Mouse (Mus musculus) splenic B cell, adult 2 months (primary cell): Measurements from ENCODE around the gene Pkp4.

Source experiments
- DNase-seq: peaks from one replicate; pipeline ENCODE4 v3.0.0-alpha.2; 2011; ENCODE audit warnings: low read depth, low spot score
- H3K27me3 ChIP-seq: 2 replicates; pipeline ENCODE4 v1.6.1; 2012; ENCODE audit warnings: mild to moderate bottlenecking, low read length, moderate library complexity, mixed read lengths; ENCODE audit not compliant: control insufficient read depth, poor library complexity, insufficient read depth, severe bottlenecking
- H3K36me3 ChIP-seq: 2 replicates; pipeline ENCODE4 v1.6.1; 2012; ENCODE audit warnings: mild to moderate bottlenecking, low read length, moderate library complexity, mixed read lengths; ENCODE audit not compliant: control insufficient read depth, poor library complexity, insufficient read depth, severe bottlenecking

Pkp4 gene

DNA sequence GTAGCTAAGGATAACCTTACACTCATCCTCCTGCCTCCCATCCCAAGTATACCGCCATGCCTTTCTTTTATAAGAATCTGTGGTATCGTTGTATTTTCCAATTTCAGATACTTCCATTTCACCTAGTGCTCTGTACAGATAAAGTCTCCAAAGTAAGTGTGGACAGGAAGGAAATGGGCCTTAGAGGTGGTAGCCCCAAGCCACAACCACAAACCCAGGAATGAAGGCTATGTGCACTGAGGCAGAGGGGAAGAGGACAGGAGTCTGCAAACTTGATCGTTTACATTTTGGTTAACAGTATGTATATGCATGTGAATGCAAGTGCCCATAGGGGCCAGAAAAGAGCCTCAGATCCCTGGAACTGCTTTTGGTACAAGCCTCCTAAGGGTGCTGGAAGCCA, 139.2 kb downstream of the Pkp4 start:
- DNase-seq: no peak
- Histone ChIP-seq H3K36me3 (no peaks in the 10 kb centered on the region), H3K27me3 (no peaks in the 10 kb centered on the region; the same call in 1 of the 2 replicates)

DNA sequence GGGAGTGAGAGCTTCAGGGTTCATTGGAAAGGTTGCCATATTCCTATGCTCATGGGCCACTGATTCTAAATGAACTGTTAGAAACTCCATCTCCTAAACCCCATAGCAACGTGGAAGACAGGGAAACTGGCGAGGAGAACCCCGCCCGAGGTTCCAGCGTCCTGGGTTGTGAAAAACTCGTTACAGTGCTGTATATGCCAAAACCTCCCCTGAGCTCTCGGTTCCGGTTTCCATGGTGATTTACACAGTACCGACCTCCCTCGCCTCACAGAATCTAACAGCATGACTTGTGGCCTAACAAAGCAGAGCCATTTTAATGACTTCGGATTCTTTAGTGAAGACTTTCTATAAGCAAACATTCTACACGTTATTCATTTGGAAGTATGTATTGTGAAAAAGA, 141.0 kb downstream of the Pkp4 start:
- no peaks in the 10 kb centered on the region for H3K36me3 ChIP-seq
- H3K27me3 ChIP-seq: no peaks in the 10 kb centered on the region; the same call in 1 of the 2 replicates
- no peak for DNase-seq

DNA sequence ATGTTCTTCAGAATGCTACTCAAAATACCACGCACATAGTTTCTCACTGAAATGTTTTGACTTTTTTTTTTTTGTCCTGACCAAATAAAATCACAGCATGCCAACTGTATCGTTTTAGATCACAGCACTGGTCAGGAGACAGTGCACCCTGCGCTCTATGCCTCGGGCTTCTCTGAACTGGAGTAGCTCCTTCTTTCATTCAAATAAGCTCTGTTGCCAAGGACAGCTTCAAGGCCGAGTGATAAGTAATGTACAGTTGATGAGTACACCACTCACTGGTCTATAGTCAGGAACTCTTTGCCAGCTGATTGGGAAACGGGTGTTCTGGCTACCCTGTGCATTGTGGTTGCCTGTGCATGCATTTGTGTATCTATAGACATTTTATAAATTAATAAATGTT, 141.8 kb downstream of the Pkp4 start:
- no peak for DNase-seq
- H3K36me3 ChIP-seq: no peaks in the 10 kb centered on the region
- no peaks in the 10 kb centered on the region; the same call in 1 of the 2 replicates for H3K27me3 ChIP-seq

DNA sequence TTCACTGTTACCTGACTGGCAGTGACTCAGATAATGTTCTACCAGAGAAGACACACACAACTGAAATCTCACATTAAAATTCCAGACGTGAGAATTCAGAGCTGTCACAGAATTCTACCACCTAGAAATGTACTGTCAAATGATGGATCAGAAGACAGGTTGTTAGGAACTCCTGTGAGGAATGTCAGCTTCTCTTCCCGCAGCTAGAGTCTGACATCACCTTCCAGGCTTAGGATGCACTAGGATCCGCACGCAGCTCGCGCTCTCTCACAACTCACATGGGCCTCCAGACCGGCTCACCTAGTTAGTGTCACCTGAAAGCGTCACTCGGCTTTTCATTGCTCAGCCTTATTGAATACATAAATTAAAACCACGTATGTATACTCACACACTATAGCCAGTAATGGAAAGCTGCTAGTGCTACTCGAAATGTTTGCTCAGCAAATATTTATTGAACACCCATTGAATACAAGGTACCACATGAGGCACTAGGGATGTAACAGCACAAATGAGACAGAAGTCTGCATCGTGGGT, 142.9 kb downstream of the Pkp4 start:
- H3K36me3 ChIP-seq: no peaks in the 10 kb centered on the region
- H3K27me3 ChIP-seq: no peaks in the 10 kb centered on the region; the same call in 1 of the 2 replicates
- no peak for DNase-seq

DNA sequence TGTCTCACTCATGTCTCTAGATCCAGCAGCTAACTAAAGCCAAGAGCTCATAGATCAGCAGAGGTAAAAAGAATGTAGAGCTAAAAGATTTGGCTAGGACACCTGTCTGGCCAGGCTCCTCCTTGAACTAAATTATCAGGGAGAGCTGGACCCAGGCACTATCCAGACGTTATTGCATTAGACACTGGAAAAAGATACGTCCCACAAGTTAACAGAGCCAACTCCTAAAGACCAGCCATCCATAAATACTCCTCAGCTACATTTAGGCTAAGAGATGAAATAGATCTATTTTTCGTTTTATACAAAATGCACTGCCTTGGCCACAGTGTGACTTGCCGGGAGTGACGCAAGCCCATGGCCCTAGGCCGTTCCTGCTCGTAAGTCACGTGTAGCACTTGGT, 146.7 kb downstream of the Pkp4 start:
- no peak for DNase-seq
- no peaks in the 10 kb centered on the region for H3K27me3 ChIP-seq
- no peaks in the 10 kb centered on the region for H3K36me3 ChIP-seq

DNA sequence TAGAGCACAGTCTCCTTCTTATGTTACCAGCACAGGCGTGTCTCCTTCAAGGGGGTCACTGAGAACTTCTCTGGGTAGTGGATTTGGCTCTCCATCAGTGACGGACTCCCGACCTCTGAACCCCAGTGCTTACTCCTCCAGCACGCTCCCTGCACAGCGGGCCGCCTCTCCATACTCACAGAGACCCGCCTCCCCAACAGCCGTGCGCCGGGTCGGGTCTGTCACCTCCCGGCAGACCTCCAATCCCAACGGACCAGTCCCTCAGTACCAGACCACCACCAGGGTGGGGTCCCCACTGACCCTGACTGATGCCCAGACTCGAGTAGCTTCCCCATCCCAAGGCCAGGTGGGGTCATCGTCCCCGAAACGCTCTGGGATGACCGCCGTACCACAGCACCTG, 147.4 kb downstream of the Pkp4 start:
- no peak for DNase-seq
- no peaks in the 10 kb centered on the region for H3K27me3 ChIP-seq

DNA sequence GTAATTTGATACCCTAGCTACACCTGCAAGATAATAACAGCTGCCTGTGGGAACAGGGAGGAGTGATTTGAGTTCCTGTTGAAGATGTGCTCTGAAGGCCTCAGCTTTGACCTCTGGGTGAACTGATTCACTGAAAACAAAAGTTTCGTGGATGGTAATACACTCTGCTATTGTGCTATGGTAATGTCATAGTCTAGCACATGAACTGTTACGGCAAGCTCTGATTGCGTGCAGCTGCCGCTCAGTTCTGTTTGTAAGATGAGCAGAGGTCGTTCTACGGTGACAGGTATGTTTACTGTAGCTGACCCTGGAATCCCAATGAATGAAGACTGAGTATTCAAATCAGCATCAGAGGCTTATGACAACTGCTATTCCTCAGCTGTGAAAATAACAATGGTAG, 152.6 kb downstream of the Pkp4 start:
- H3K27me3 ChIP-seq: no peaks in the 10 kb centered on the region
- no peak for DNase-seq
- no peaks in the 10 kb centered on the region for H3K36me3 ChIP-seq

More for the DNA sequence above, 147.4 kb downstream of the Pkp4 start:
- no peaks in the 10 kb centered on the region for H3K36me3 ChIP-seq

DNA sequence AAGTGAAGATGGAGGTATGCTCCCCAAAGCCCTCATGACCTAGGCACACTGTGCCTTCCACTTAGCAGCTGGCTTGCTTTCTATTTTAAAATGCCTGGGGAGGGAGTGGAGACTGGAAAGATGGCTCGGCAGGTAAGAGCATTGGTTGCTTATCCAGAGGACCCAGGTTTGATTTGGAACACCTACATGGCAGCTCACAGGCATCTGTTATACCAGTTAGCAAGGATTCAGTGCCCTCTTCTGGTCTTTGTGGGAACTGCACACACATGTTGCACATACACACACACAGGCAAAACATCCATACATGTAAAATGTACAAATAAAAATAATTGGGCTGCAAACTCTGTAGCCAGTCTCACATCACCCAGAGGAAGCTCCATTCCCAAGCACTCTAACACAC, 158.0 kb downstream of the Pkp4 start:
- Histone ChIP-seq H3K27me3 (no peaks in the 10 kb centered on the region), H3K36me3 (no peaks in the 10 kb centered on the region)
- no peak for DNase-seq

DNA sequence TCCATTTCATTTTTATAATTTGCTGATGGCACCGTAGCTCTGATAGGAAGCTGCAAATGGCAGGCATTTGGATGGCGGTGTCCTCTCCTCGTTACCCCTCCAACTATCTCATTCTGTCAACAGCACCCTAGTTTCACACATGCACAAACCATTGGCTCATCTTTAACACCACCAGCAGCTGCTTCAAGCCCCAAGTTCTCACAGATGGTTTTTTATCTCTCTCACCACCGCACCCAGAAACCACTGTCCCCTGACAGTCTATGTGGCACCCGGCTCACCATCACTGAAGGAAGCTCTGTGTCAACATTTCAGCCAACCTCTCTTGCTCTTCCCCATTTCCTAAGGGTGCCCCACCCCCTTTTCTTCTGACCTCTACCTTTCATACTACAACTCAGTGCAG, 167.3 kb downstream of the Pkp4 start:
- H3K27me3 ChIP-seq: no peaks in the 10 kb centered on the region
- no peaks in the 10 kb centered on the region for H3K36me3 ChIP-seq
- no peak for DNase-seq

DNA sequence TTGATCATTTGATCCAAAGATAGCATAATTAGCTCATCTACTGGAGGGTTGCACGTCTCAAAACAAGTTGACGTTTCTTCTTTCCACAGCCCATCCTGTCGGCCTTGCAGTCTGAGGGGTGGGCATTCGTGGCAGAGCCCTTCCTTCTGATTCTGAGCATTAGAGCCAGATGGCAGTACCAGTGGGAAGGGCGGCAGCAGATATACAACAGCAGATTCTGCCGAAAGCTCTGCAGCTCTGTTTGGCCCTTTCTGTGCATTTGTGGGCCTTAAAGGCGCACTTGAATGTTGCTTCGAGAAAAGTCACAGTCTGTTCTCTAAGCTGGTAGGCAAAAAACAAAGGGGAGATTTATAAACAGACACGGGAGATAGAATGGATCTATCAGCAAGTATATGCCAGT, 170.4 kb downstream of the Pkp4 start:
- Histone ChIP-seq H3K27me3 (no peaks in the 10 kb centered on the region), H3K36me3 (no peaks in the 10 kb centered on the region)
- no peak for DNase-seq

DNA sequence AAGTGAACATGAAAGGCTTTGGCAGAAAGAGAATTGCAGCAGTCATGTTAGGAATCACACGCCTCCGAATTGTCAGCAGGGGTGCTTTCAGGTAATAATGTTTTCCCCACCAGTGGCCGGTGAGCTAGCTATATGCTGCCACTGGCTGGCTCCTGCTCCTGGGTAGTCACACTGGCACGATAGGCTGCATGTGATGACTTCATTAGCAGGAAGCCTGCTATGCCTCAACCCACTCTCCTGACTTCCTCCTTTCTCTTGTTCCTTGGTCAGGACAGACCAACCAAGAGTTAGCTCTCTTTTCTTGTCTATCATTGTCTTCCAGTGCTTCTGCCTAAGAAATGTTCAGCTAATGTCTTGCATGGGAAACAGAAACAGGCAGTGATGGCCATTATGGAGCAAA, 171.9 kb downstream of the Pkp4 start:
- DNase-seq: no peak
- no peaks in the 10 kb centered on the region for H3K36me3 ChIP-seq
- no peaks in the 10 kb centered on the region for H3K27me3 ChIP-seq

DNA sequence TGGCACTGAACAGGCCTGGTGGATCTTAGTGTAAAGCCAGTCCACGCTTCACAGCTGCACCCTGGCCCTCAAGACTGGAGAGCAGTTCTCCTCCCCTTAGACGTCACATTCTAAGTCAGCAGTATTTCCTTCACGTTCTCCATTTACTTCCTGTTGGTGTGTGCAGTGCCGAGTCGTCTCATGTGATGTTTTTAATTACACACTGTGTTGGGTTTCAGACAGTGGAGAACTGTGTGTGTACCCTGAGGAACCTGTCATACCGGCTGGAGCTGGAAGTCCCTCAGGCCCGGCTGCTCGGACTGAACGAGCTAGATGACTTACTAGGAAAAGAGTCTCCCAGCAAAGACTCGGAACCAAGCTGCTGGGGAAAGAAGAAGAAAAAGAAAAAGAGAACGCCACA, 177.9 kb downstream of the Pkp4 start:
- Histone ChIP-seq H3K36me3 (no peaks in the 10 kb centered on the region), H3K27me3 (no peaks in the 10 kb centered on the region)
- DNase-seq: no peak

DNA sequence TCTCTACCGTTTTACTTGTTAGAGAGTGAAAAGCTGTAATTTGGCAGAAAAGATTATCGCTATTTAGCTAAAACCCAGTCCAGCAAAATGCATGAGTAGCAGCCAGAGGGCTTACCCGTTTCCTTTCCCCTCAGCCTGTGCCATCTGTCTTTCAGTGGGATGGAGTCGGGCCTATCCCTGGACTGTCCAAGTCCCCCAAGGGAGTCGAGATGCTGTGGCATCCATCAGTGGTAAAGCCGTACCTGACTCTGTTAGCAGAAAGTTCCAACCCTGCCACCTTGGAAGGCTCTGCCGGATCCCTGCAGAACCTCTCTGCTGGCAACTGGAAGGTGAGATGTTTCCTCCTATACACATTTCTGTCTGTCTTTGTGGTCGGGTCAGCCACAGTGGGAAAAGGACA, 178.3 kb downstream of the Pkp4 start:
- Histone ChIP-seq H3K36me3 (no peaks in the 10 kb centered on the region), H3K27me3 (no peaks in the 10 kb centered on the region)
- no peak for DNase-seq

DNA sequence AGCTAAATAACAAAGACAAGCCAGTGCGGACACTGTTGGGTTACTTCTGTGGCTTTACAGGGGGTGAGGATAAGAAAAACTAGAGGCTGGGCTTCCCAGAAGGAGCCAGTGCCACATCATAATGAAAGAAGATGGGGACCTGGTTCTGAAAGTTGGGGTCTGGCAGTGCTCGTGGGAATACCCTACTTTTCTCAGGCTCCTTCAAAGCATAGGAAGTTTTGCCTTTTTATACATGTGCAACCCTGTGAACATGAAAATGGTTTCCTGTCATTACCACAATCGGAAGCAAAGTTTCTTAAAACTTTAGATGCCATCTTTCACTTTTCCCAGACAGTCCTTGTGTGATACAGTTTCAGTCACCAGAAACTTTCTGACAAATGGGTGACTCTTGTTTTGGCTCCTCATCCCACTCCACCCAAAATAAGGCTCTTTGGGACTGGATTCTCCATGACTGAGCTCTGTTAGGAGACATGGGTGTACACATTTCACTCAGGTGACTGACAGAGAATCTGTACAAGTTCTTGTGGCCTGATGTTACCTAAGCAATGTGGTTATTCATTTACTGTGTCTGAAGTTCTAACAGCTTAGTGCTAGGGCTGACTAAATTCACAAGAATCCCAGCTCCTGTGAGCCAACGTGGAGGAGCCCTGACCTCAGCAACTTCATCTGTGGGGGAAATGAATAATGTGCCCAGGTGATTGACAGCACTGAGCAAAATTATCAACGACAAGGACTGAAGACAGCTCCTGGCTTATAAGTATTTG, 179.3 kb downstream of the Pkp4 start:
- H3K36me3 ChIP-seq: no peaks in the 10 kb centered on the region
- no peaks in the 10 kb centered on the region for H3K27me3 ChIP-seq
- no peak for DNase-seq

DNA sequence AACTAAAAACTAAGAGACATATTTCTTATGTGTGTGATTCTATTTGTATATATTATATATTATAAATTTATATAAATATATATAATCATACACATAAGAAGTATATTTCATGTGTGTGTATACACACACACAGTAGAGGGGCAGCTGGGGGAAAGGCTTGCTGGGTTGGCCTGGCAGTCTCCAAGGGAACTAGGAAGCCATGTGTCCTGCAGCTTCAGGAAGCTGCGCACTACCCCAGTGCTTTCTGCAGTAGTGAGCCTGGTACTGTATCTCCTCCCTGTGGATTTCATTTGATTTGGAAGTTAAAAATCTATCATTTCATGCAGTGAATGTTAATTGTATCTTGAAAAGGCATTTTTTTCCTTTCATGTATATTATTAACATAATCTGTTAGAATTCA, 180.2 kb downstream of the Pkp4 start:
- DNase-seq: no peak
- H3K27me3 ChIP-seq: no peaks in the 10 kb centered on the region
- no peaks in the 10 kb centered on the region for H3K36me3 ChIP-seq
